Mouse (Mus musculus) embryonic fibroblast, embryonic 13.5 days (primary cell): ENCODE data around the gene L1cam.

ENCODE experiments used
- CTCF ChIP-seq: IDR thresholded peaks from 2 replicates; pipeline ENCODE4 v1.5.1; 2011; ENCODE audit warnings: mild to moderate bottlenecking, control low read depth, low read length, moderate library complexity, borderline replicate concordance; ENCODE audit not compliant: insufficient read depth
- POLR2A ChIP-seq: IDR thresholded peaks from 2 replicates; pipeline ENCODE4 v1.6.1; 2011; ENCODE audit warnings: low read depth, mild to moderate bottlenecking, control low read depth, low read length, moderate library complexity

DNA sequence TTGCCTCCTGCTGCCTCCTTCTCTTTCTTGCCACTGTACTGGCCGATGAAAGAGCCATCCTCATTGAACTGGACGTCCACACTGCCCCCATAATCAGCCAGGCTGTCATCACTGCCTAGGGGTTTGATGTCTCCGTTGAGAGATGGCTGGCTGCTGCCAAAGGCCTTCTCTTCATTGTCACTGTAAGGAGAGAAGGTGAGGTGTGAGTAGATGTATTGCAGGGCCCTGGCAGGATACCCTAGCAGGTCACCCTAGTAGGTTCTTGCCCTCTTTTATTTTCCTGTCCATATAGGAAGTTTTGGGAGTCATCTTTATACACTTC is 40.9 kb downstream of the L1cam start:
- TF ChIP-seq CTCF (no peak), POLR2A (no peak)
